In genomic region chr10:77091538-77092097, GRCm38 (mm10) we compare ENCODE assay signal across 16 mouse cellular contexts.
"Had no signal": no experiment of that assay in that cellular context is flagged by ENCODE, and none has a peak within 500 bp of the region (broad histone marks: within the 10 kb centered on the region; RNA-seq: fewer than 3 reads in every experiment).

No protein-coding gene starts in this region.

- ATAC-seq: intestine, embryonic 16.5 days had no signal

- H3K9me3 ChIP-seq: limb, embryonic 10.5 days had no signal

- H3K4me1 ChIP-seq: limb, embryonic 10.5 days; neural tube, embryonic 12.5 days had no signal

- H3K27me3 ChIP-seq: neural tube, embryonic 12.5 days had no signal

- H3K27ac ChIP-seq: hindbrain, embryonic 14.5 days; layer of hippocampus, adult 2 months; limb, embryonic 10.5 days; midbrain, embryonic 10.5 days; neural tube, embryonic 12.5 days had no signal

- H3K9ac ChIP-seq: hindbrain, embryonic 14.5 days; lung, embryonic 14.5 days; neural tube, embryonic 12.5 days had no signal

- DNase-seq: kidney, postnatal 10 days; kidney, postnatal 4 days; lung, embryonic 14.5 days; lung, postnatal 10 days; lung, postnatal 4 days; midbrain, embryonic 14.5 days; retina, postnatal 1 day; right cerebral cortex, postnatal 25 days; thymus, adult 2 months; thymus, postnatal 25 days had no signal

- H3K4me2 ChIP-seq: hindbrain, embryonic 14.5 days; lung, embryonic 14.5 days; neural tube, embryonic 12.5 days had no signal

- H3K4me3 ChIP-seq: layer of hippocampus, adult 2 months; limb, embryonic 10.5 days; midbrain, embryonic 10.5 days; neural tube, embryonic 12.5 days had no signal
